Mouse (Mus musculus): ENCODE results near the gene Trpm3. TPM values are rescaled to one million over a fixed set of nuclear protein-coding genes. Genes with fewer than 3 reads are reported as not detected.

The Trpm3 gene
- polyA plus RNA-seq, 1 experiment: 0.08 TPM

DNA sequence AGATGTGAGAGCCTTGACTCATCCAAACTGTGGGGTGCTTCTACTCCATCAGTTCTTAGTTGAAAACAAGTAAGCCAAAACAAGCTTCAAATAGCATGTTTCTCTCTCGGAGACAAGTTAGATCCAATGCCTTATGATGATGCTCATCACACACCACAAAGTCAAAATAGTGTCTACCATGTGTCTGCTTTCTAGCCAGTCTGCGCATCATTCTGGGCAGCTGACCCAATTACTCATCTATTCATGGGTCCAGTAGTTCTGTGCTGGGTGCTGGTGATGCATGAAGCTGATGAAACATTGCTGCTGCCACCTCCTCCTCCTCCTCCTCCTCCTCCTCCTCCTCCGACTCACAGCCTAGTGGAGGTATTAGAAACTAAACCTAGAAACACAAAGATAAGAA is 813.6 kb downstream of the Trpm3 start:
- TF ChIP-seq POLR2A (IDR thresholded peaks at IDR 0.05; ENCODE audit: low read depth, low read length) (no peak), CTCF (IDR thresholded peaks at IDR 0.05; ENCODE audit: extremely low read depth, insufficient read depth, insufficient read length, insufficient replicate concordance) (no peak)
- H3K27me3 ChIP-seq (ENCODE audit: control insufficient read depth, insufficient read depth, low read length): no peaks in the 10 kb centered on the region
- no peak overlapping the region for H3K4me3 ChIP-seq (ENCODE audit: extremely low read depth, insufficient read depth, insufficient read length)
- H3K27ac ChIP-seq (ENCODE audit: insufficient read depth, low read length): no peak overlapping the region
- DNase-seq (ENCODE audit: low read depth in 1 of 2, low spot score in 2 of 2): no peak
- no peaks in the 10 kb centered on the region for H3K4me1 ChIP-seq (ENCODE audit: control insufficient read depth, insufficient read depth, insufficient read length)
- 73% methylated on average over 3 of the region's 3 CpGs for WGBS
- no peaks in the 10 kb centered on the region for H3K36me3 ChIP-seq (ENCODE audit: control insufficient read depth, insufficient read depth, low read length)

DNA sequence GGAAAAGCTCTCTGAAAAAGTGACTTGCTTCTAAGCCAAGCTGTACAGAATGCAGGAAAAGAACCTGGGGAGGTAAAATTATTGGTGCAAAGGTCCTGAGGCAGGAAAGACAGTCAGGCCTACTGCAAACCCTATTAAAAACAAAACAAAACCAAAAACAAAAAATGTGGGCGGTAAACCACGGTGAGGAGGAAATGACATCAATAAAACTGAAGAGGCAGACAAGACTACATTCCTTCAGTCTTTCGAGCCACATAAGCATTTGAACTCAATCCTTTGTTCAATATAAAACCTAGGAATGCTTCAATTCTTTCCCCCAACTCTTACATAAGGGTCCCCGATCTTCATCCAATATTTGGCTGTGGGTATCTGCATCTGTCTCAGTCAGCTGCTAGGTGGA is 814.3 kb downstream of the Trpm3 start:
- TF ChIP-seq POLR2A (IDR thresholded peaks at IDR 0.05; ENCODE audit: low read depth, low read length) (no peak), CTCF (IDR thresholded peaks at IDR 0.05; ENCODE audit: extremely low read depth, insufficient read depth, insufficient read length, insufficient replicate concordance) (no peak)
- DNase-seq (ENCODE audit: low read depth in 1 of 2, low spot score in 2 of 2): no peak
- H3K4me1 ChIP-seq (ENCODE audit: control insufficient read depth, insufficient read depth, insufficient read length): no peaks in the 10 kb centered on the region
- no peaks in the 10 kb centered on the region for H3K27me3 ChIP-seq (ENCODE audit: control insufficient read depth, insufficient read depth, low read length)
- no peak overlapping the region for H3K27ac ChIP-seq (ENCODE audit: insufficient read depth, low read length)
- H3K36me3 ChIP-seq (ENCODE audit: control insufficient read depth, insufficient read depth, low read length): no peaks in the 10 kb centered on the region
- 60% methylated on average over 4 of the region's 4 CpGs for WGBS
- no peak overlapping the region for H3K4me3 ChIP-seq (ENCODE audit: extremely low read depth, insufficient read depth, insufficient read length)

- Histone ChIP-seq H3K4me3 (ENCODE audit: extremely low read depth, insufficient read depth, insufficient read length) (no peak overlapping the region), H3K27ac (ENCODE audit: insufficient read depth, low read length) (no peak overlapping the region), H3K4me1 (ENCODE audit: control insufficient read depth, insufficient read depth, insufficient read length) (no peaks in the 10 kb centered on the region), H3K27me3 (ENCODE audit: control insufficient read depth, insufficient read depth, low read length) (no peaks in the 10 kb centered on the region), H3K36me3 (ENCODE audit: control insufficient read depth, insufficient read depth, low read length) (no peaks in the 10 kb centered on the region)
- WGBS: 83% methylated on average over 4 of the region's 4 CpGs
- TF ChIP-seq POLR2A (IDR thresholded peaks at IDR 0.05; ENCODE audit: low read depth, low read length) (no peak), CTCF (IDR thresholded peaks at IDR 0.05; ENCODE audit: extremely low read depth, insufficient read depth, insufficient read length, insufficient replicate concordance) (no peak)
- no peak for DNase-seq (ENCODE audit: low read depth in 1 of 2, low spot score in 2 of 2)
These were observed 819.6 kb downstream of the Trpm3 start for GRCm38 (mm10) chr19:22958414-22958813.

- no peaks in the 10 kb centered on the region for H3K27me3 ChIP-seq (ENCODE audit: control insufficient read depth, insufficient read depth, low read length)
- no peak overlapping the region for H3K4me3 ChIP-seq (ENCODE audit: extremely low read depth, insufficient read depth, insufficient read length)
- 78% methylated on average over 14 of the region's 14 CpGs for WGBS
- TF ChIP-seq POLR2A (IDR thresholded peaks at IDR 0.05; ENCODE audit: low read depth, low read length) (no peak), CTCF (IDR thresholded peaks at IDR 0.05; ENCODE audit: extremely low read depth, insufficient read depth, insufficient read length, insufficient replicate concordance) (no peak)
- no peaks in the 10 kb centered on the region for H3K36me3 ChIP-seq (ENCODE audit: control insufficient read depth, insufficient read depth, low read length)
- DNase-seq (ENCODE audit: low read depth in 1 of 2, low spot score in 2 of 2): no peak
- no peaks in the 10 kb centered on the region for H3K4me1 ChIP-seq (ENCODE audit: control insufficient read depth, insufficient read depth, insufficient read length)
- H3K27ac ChIP-seq (ENCODE audit: insufficient read depth, low read length): no peak overlapping the region
These were observed 821.8 kb downstream of the Trpm3 start for GRCm38 (mm10) chr19:22960450-22961265.

DNA sequence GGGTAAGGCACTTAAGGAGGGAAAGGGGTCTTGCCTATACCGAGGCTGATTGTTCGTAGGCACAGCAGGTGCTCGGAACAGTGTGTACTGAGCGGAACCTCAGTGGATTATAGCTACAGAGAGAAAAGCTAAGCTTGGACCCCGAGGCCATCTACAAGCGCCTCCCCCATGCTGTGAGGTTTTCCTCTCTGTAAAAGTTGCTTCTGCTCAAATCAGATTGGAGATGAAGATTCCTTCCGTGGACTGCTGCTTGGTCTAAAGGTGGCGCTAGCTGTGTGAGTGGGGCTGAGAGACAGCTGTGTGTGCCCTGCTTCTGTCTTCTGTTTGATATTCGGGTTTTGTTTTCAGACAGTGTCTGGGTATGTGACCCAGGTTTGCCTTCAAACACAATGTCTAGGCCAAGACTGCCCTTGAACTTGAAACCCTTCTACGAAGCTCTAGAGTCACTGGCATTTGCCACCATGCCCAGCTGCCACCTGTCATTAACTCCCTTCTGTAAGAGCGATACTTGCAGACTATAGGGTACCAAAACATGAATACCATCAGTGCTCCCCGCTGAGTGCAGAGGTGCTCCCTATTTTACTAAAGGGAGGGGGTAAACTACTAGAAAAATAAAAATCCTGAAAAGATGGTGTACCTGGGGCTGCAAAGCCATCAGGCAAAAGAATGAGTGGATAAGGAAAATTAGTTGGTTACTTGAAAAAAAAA is 823.3 kb downstream of the Trpm3 start:
- no peak overlapping the region for H3K27ac ChIP-seq (ENCODE audit: insufficient read depth, low read length)
- H3K36me3 ChIP-seq (ENCODE audit: control insufficient read depth, insufficient read depth, low read length): no peaks in the 10 kb centered on the region
- TF ChIP-seq POLR2A (IDR thresholded peaks at IDR 0.05; ENCODE audit: low read depth, low read length): no peak
- DNase-seq (ENCODE audit: low read depth in 1 of 2, low spot score in 2 of 2): no peak
- whole genome bisulfite sequencing: 83% methylated on average over 12 of the region's 12 CpGs
- no peak overlapping the region for H3K4me3 ChIP-seq (ENCODE audit: extremely low read depth, insufficient read depth, insufficient read length)
- no peaks in the 10 kb centered on the region for H3K27me3 ChIP-seq (ENCODE audit: control insufficient read depth, insufficient read depth, low read length)
- H3K4me1 ChIP-seq (ENCODE audit: control insufficient read depth, insufficient read depth, insufficient read length): no peaks in the 10 kb centered on the region

DNA sequence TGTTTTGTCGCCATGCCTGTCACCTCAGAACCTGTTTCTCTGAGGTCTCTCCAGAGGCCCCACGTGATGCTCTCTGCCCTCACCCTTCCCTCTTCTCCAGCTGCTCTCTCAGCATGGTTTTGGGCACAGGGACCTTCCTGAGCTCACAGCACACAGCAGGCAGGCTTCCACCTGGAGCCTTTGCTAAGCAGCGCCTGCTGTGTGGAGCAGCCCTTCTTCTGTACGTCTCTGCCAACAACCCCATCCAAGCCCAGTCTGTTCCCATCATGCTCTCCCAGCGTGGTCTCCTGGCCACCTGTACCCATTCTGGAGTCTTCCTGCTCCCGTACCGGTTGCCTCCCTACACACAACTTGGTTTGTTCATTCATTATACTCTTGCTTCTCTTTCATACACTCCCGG is 823.9 kb downstream of the Trpm3 start:
- no peak for DNase-seq (ENCODE audit: low read depth in 1 of 2, low spot score in 2 of 2)
- Histone ChIP-seq H3K36me3 (ENCODE audit: control insufficient read depth, insufficient read depth, low read length) (no peaks in the 10 kb centered on the region), H3K4me1 (ENCODE audit: control insufficient read depth, insufficient read depth, insufficient read length) (no peaks in the 10 kb centered on the region), H3K4me3 (ENCODE audit: extremely low read depth, insufficient read depth, insufficient read length) (no peak overlapping the region), H3K27me3 (ENCODE audit: control insufficient read depth, insufficient read depth, low read length) (no peaks in the 10 kb centered on the region), H3K27ac (ENCODE audit: insufficient read depth, low read length) (no peak overlapping the region)
- 72% methylated on average over 8 of the region's 8 CpGs for WGBS
- TF ChIP-seq CTCF (IDR thresholded peaks at IDR 0.05; ENCODE audit: extremely low read depth, insufficient read depth, insufficient read length, insufficient replicate concordance): no peak
- TF ChIP-seq POLR2A (IDR thresholded peaks at IDR 0.05; ENCODE audit: low read depth, low read length): no peak

Measured in spleen, adult 2 months (tissue).